Mouse (Mus musculus): ENCODE data around the gene Camk2d.

The Camk2d gene

GRCm38 (mm10) chr3:126810372-126811090 lies 214.4 kb downstream of the Camk2d start:
- DNase-seq (ENCODE audit: low spot score): no peak

GRCm38 (mm10) chr3:126811646-126812045 lies 215.5 kb downstream of the Camk2d start:
- no peak for DNase-seq (ENCODE audit: low spot score)

GRCm38 (mm10) chr3:126822374-126822773 lies 226.3 kb downstream of the Camk2d start:
- no peak for DNase-seq (ENCODE audit: low spot score)

GRCm38 (mm10) chr3:126824930-126825329 lies 228.8 kb downstream of the Camk2d start:
- DNase-seq (ENCODE audit: low spot score): no peak

- no peak for DNase-seq (ENCODE audit: low spot score)
These were observed 230.1 kb downstream of the Camk2d start for GRCm38 (mm10) chr3:126826172-126826571.

GRCm38 (mm10) chr3:126827900-126828299 lies 231.8 kb downstream of the Camk2d start:
- no peak for DNase-seq (ENCODE audit: low spot score)

- no peak for DNase-seq (ENCODE audit: low spot score)
These were observed 233.7 kb downstream of the Camk2d start for GRCm38 (mm10) chr3:126829817-126830216.

- DNase-seq (ENCODE audit: low spot score): no peak
These were observed 235.5 kb downstream of the Camk2d start for GRCm38 (mm10) chr3:126831418-126832138.

GRCm38 (mm10) chr3:126834641-126835167 lies 238.6 kb downstream of the Camk2d start:
- no peak for DNase-seq (ENCODE audit: low spot score)

- DNase-seq (ENCODE audit: low spot score): no peak
These were observed 246.7 kb downstream of the Camk2d start for GRCm38 (mm10) chr3:126842780-126843179.

- no peak for DNase-seq (ENCODE audit: low spot score)
These were observed 248.7 kb downstream of the Camk2d start for GRCm38 (mm10) chr3:126844809-126845208.

GRCm38 (mm10) chr3:126848081-126848480 lies 252.0 kb downstream of the Camk2d start:
- DNase-seq (ENCODE audit: low spot score): no peak

- no peak for DNase-seq (ENCODE audit: low spot score)
These were observed 264.3 kb downstream of the Camk2d start for GRCm38 (mm10) chr3:126860442-126860841.

GRCm38 (mm10) chr3:126869561-126869960 lies 273.5 kb downstream of the Camk2d start:
- no peak for DNase-seq (ENCODE audit: low spot score)

- DNase-seq (ENCODE audit: low spot score): no peak
These were observed 274.6 kb downstream of the Camk2d start for GRCm38 (mm10) chr3:126870688-126871087.

GRCm38 (mm10) chr3:126878233-126878632 lies 282.1 kb downstream of the Camk2d start:
- no peak for DNase-seq (ENCODE audit: low spot score)

- no peak for DNase-seq (ENCODE audit: low spot score)
These were observed 290.0 kb downstream of the Camk2d start for GRCm38 (mm10) chr3:126886090-126886489.

- DNase-seq (ENCODE audit: low spot score): no peak
These were observed 290.5 kb downstream of the Camk2d start for GRCm38 (mm10) chr3:126886644-126887043.

Data from testis, postnatal 10 days (tissue).